Mouse (Mus musculus): ENCODE results near the gene Zfp322a. TPM values are rescaled to one million over a fixed set of nuclear protein-coding genes. Genes with fewer than 3 reads are reported as not detected.

The Zfp322a gene
- polyA plus RNA-seq, 1 experiment from 2014 or later = 55.5 TPM

DNA sequence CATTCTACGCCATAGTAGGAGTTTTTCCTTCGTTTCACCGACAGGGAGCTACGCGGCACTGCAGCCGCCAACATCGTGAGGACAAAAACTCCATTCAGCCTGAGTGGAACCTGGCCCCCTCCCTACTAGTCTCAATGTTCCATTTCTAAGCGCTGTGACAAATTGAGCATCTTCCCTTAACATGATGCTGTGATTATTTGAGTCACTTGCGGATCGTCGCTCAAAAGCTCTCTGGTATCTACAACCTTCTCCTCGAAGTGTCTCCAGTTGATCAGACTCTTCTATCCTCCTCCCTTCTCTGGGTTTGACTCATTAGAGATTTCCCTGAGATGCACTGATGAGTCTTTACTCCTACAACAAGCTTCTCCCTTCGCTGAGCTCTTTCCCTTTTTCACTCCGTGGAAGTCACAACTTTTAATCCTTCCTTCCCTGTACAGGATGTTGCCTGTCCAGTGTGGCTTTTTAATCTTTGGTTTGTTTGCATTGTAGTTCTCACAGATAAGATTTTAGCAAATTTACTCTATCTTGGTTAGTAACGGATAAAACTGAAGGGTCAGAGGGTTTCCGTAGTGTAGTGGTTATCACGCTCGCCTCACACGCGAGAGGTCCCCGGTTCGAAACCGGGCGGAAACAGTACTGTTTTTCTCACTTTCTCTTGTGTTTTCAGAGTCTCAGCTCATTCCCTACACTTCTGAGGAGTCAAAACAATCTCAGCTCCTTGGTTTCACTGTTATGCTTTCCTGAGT lies 61.8 kb downstream of the Zfp322a start:
- Histone ChIP-seq H3K27ac (ENCODE audit: low read depth, low read length) (no peak overlapping the region), H3K4me3 (ENCODE audit: low read length) (peak overlapping the region; percentile 37)

DNA sequence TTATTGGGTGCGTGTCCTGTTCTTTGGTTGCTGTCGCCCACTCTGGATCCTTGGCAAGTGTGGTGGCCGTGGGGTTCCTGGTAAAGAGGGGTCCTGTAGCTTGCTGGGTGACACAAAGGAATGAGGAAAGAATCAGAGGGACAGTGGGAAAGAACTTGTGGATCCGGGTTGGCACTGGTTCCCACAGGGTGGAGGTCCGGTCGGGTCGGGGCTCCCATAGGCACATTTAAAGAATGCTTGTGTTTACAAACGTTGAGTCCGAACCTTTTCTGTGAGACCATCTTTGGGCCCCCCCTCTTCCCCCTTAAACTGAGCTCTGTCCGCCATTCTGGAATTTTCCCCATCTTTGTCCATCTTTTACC lies 62.3 kb downstream of the Zfp322a start:
- Histone ChIP-seq H3K36me3 (ENCODE audit: control insufficient read depth, insufficient read depth, low read length) (no peaks in the 10 kb centered on the region), H3K4me1 (ENCODE audit: control insufficient read depth, insufficient read depth, low read length) (no peaks in the 10 kb centered on the region; the same call in 1 of the 2 replicates), H3K4me2 (replicated peaks; ENCODE audit: low read depth, low read length) (peak overlapping the region; percentile 48), H3K27me3 (ENCODE audit: control insufficient read depth, insufficient read depth, low read length) (peaks cover 19% of the 10 kb centered on the region), H3K4me3 (ENCODE audit: low read length) (peak overlapping the region; percentile 37), H3K9ac (ENCODE audit: low read depth, low read length) (peak overlapping the region; percentile 38; the same call in 1 of the 2 replicates), H3K27ac (ENCODE audit: low read depth, low read length) (no peak overlapping the region), H3K9me3 (ENCODE audit: control insufficient read depth, low read length) (no peaks in the 10 kb centered on the region)
- no peak for ATAC-seq (ENCODE audit: low FRiP score, low TSS enrichment)
- WGBS = 10% methylated on average over 10 of the region's 10 CpGs

More for the DNA sequence above, 61.8 kb downstream of the Zfp322a start:
- peaks cover 21% of the 10 kb centered on the region for H3K27me3 ChIP-seq (ENCODE audit: control insufficient read depth, insufficient read depth, low read length)
- peak; percentile 64 for ATAC-seq (ENCODE audit: low FRiP score, low TSS enrichment)
- 3% methylated on average over 24 of the region's 24 CpGs for WGBS
- peak overlapping the region; percentile 38; the same call in 1 of the 2 replicates for H3K9ac ChIP-seq (ENCODE audit: low read depth, low read length)
- peak overlapping the region; percentile 48 for H3K4me2 ChIP-seq (replicated peaks; ENCODE audit: low read depth, low read length)
- H3K4me1 ChIP-seq (ENCODE audit: control insufficient read depth, insufficient read depth, low read length) = no peaks in the 10 kb centered on the region; the same call in 1 of the 2 replicates
- no peaks in the 10 kb centered on the region for H3K36me3 ChIP-seq (ENCODE audit: control insufficient read depth, insufficient read depth, low read length)
- H3K9me3 ChIP-seq (ENCODE audit: control insufficient read depth, low read length) = no peaks in the 10 kb centered on the region

Other genes with a start within 250 kb of the Zfp322a start
- gene Vmn1r218, start 236.1 kb downstream of the Zfp322a start, polyA plus RNA-seq (2014; fragmentation: Nextera tagmentation; extraction: Ambion mirVana) = not detected in 2 replicates
- 0.03 TPM in 1 of 2 replicates, not detected in the other for gene Vmn1r219, start 209.9 kb downstream of the Zfp322a start, polyA plus RNA-seq (2014; fragmentation: Nextera tagmentation; extraction: Ambion mirVana)
- not detected in 2 replicates for gene Vmn1r220, start 181.2 kb downstream of the Zfp322a start, polyA plus RNA-seq (2014; fragmentation: Nextera tagmentation; extraction: Ambion mirVana)
- gene Vmn1r221, start 155.1 kb downstream of the Zfp322a start, polyA plus RNA-seq (2014; fragmentation: Nextera tagmentation; extraction: Ambion mirVana) = not detected in 2 replicates
- gene Vmn1r222, start 133.3 kb downstream of the Zfp322a start, polyA plus RNA-seq (2014; fragmentation: Nextera tagmentation; extraction: Ambion mirVana) = not detected in 2 replicates
- gene Vmn1r223, start 122.1 kb downstream of the Zfp322a start, polyA plus RNA-seq (2014; fragmentation: Nextera tagmentation; extraction: Ambion mirVana) = not detected in 2 replicates
- 12.5 and 13.5 TPM in 2 replicates for gene Abt1, start 54.7 kb upstream of the Zfp322a start, polyA plus RNA-seq (2014; fragmentation: Nextera tagmentation; extraction: Ambion mirVana)
- gene Btn1a1, start 96.7 kb upstream of the Zfp322a start, polyA plus RNA-seq (2014; fragmentation: Nextera tagmentation; extraction: Ambion mirVana) = 0.09 TPM in 2 replicates
- 0.31 and 0.87 TPM in 2 replicates for gene Btn2a2, start 119.6 kb upstream of the Zfp322a start, polyA plus RNA-seq (2014; fragmentation: Nextera tagmentation; extraction: Ambion mirVana)
- gene Hist1h4h, start 161.8 kb upstream of the Zfp322a start, polyA plus RNA-seq (2014; fragmentation: Nextera tagmentation; extraction: Ambion mirVana) = 6.1 and 9.9 TPM in 2 replicates
- gene Hist1h2af, start 164.7 kb upstream of the Zfp322a start, polyA plus RNA-seq (2014; fragmentation: Nextera tagmentation; extraction: Ambion mirVana) = 13.8 and 28.7 TPM in 2 replicates
- 8.2 and 12.5 TPM in 2 replicates for gene Hist1h3g, start 166.2 kb upstream of the Zfp322a start, polyA plus RNA-seq (2014; fragmentation: Nextera tagmentation; extraction: Ambion mirVana)
- 1.4 and 2.9 TPM in 2 replicates for gene Hist1h2bh, start 174.2 kb upstream of the Zfp322a start, polyA plus RNA-seq (2014; fragmentation: Nextera tagmentation; extraction: Ambion mirVana)
- 1.2 and 2.0 TPM in 2 replicates for gene Hist1h3f, start 174.8 kb upstream of the Zfp322a start, polyA plus RNA-seq (2014; fragmentation: Nextera tagmentation; extraction: Ambion mirVana)
- gene Hist1h4f, start 182.4 kb upstream of the Zfp322a start, polyA plus RNA-seq (2014; fragmentation: Nextera tagmentation; extraction: Ambion mirVana) = 1.1 and 2.9 TPM in 2 replicates
- 0.70 and 1.2 TPM in 2 replicates for gene Hist1h1d, start 184.1 kb upstream of the Zfp322a start, polyA plus RNA-seq (2014; fragmentation: Nextera tagmentation; extraction: Ambion mirVana)
- gene Hist1h3e, start 193.2 kb upstream of the Zfp322a start, polyA plus RNA-seq (2014; fragmentation: Nextera tagmentation; extraction: Ambion mirVana) = 11.4 and 15.4 TPM in 2 replicates
- 114 and 155 TPM in 2 replicates for gene Hist1h2ae, start 202.0 kb upstream of the Zfp322a start, polyA plus RNA-seq (2014; fragmentation: Nextera tagmentation; extraction: Ambion mirVana)
- gene Hist1h2bg, start 202.2 kb upstream of the Zfp322a start, polyA plus RNA-seq (2014; fragmentation: Nextera tagmentation; extraction: Ambion mirVana) = 7.9 and 12.9 TPM in 2 replicates
- 6.7 and 10.8 TPM in 2 replicates for gene Hist1h2bf, start 205.0 kb upstream of the Zfp322a start, polyA plus RNA-seq (2014; fragmentation: Nextera tagmentation; extraction: Ambion mirVana)
- gene Hist1h2ad, start 205.2 kb upstream of the Zfp322a start, polyA plus RNA-seq (2014; fragmentation: Nextera tagmentation; extraction: Ambion mirVana) = 2.9 and 5.3 TPM in 2 replicates
- gene Hist1h3d, start 206.6 kb upstream of the Zfp322a start, polyA plus RNA-seq (2014; fragmentation: Nextera tagmentation; extraction: Ambion mirVana) = 12.0 and 14.7 TPM in 2 replicates
- 113 and 136 TPM in 2 replicates for gene Hist1h4d, start 212.4 kb upstream of the Zfp322a start, polyA plus RNA-seq (2014; fragmentation: Nextera tagmentation; extraction: Ambion mirVana)

All from kidney, embryonic 14.5 days (tissue).